ENCODE assay signal across 8 mouse cellular contexts in genomic region chr6:89235416-89236075, GRCm38 (mm10).
DNase-seq lines count a peak whose midpoint lies in the region; ATAC-seq and TF ChIP-seq lines count a peak whose summit lies in the region.

No protein-coding gene starts in this region.

- H3K27me3 ChIP-seq in forebrain, postnatal 0 days (ENCODE audit: insufficient read depth, low read length), result no peaks in the 10 kb centered on the region
- peaks cover 50% of the 10 kb centered on the region for H3K27me3 ChIP-seq in limb, embryonic 13.5 days
- peaks cover 30% of the 10 kb centered on the region; the same call in 1 of the 2 replicates for H3K27me3 ChIP-seq in liver, embryonic 12.5 days (replicated peaks)

- H3K9me3 ChIP-seq in forebrain, postnatal 0 days (ENCODE audit: low read length), result no peaks in the 10 kb centered on the region
- H3K9me3 ChIP-seq in limb, embryonic 13.5 days, result no peaks in the 10 kb centered on the region
- no peaks in the 10 kb centered on the region for H3K9me3 ChIP-seq in liver, embryonic 12.5 days (replicated peaks)

- H3K36me3 ChIP-seq in forebrain, postnatal 0 days (ENCODE audit: insufficient read depth), result no peaks in the 10 kb centered on the region
- H3K36me3 ChIP-seq in limb, embryonic 13.5 days, result no peaks in the 10 kb centered on the region
- H3K36me3 ChIP-seq in liver, embryonic 12.5 days, result no peaks in the 10 kb centered on the region

- peak overlapping the region; percentile 41 for H3K9ac ChIP-seq in forebrain, postnatal 0 days
- peak overlapping the region; percentile 25; the same call in 1 of the 2 replicates for H3K9ac ChIP-seq in limb, embryonic 13.5 days
- H3K9ac ChIP-seq in liver, embryonic 12.5 days, result no peak overlapping the region

- WGBS in forebrain, postnatal 0 days, result 12% methylated on average over 27 of the region's 27 CpGs
- WGBS in limb, embryonic 13.5 days, result 8% methylated on average over 27 of the region's 27 CpGs
- WGBS in liver, embryonic 12.5 days (ENCODE audit: insufficient replicate concordance), result 34% methylated on average over 27 of the region's 27 CpGs

- H3K27ac ChIP-seq in forebrain, postnatal 0 days (ENCODE audit: low read depth, low read length), result no peak overlapping the region
- H3K27ac ChIP-seq in limb, embryonic 13.5 days, result no peak overlapping the region
- H3K27ac ChIP-seq in liver, embryonic 12.5 days, result no peak overlapping the region

- no peak for TF ChIP-seq CTCF in forebrain, postnatal 0 days (IDR thresholded peaks at IDR 0.05; ENCODE audit: low read depth)

- ATAC-seq in forebrain, postnatal 0 days, result peak; percentile 55; the same call in 1 of the 2 replicates
- no peak for ATAC-seq in limb, embryonic 13.5 days (ENCODE audit: low FRiP score, low read depth)
- ATAC-seq in liver, embryonic 12.5 days, result no peak

- no peak overlapping the region for H3K4me3 ChIP-seq in forebrain, postnatal 0 days (ENCODE audit: low read depth, low read length)
- H3K4me3 ChIP-seq in limb, embryonic 13.5 days, result peak overlapping the region; percentile 24
- no peak overlapping the region for H3K4me3 ChIP-seq in liver, embryonic 12.5 days

- peak overlapping the region; percentile 50 for H3K4me2 ChIP-seq in forebrain, postnatal 0 days (ENCODE audit: low read depth)
- H3K4me2 ChIP-seq in limb, embryonic 13.5 days (replicated peaks), result peak overlapping the region; percentile 53
- H3K4me2 ChIP-seq in liver, embryonic 12.5 days, result no peak overlapping the region

- DNase-seq in frontal cortex, postnatal 36 days (ENCODE audit: low spot score in 2 of 2), result peak; percentile 39 to 42
- no peak for DNase-seq in frontal cortex, postnatal 14 days (ENCODE audit: low spot score in 2 of 2)
- peak; percentile 51 for DNase-seq in right cerebral cortex, adult 18-20 months
- no peak for DNase-seq in right cerebral cortex, postnatal 4 days
- DNase-seq in forebrain, postnatal 0 days, result peak; percentile 61
- no peak for DNase-seq in spleen, postnatal 36 days (ENCODE audit: low spot score in 2 of 2)

- H3K4me1 ChIP-seq in forebrain, postnatal 0 days (ENCODE audit: insufficient read depth), result peaks cover 40% of the 10 kb centered on the region
- H3K4me1 ChIP-seq in limb, embryonic 13.5 days, result peaks cover 17% of the 10 kb centered on the region
- no peaks in the 10 kb centered on the region for H3K4me1 ChIP-seq in liver, embryonic 12.5 days

Comparison
In these comparisons a context has a peak if more than half of its experiments do, and no peak if none do; other contexts are left out.
1. DNase-seq: peak in frontal cortex, postnatal 36 days (2 of 2), right cerebral cortex, adult 18-20 months (single experiment) and forebrain, postnatal 0 days (single experiment); none in frontal cortex, postnatal 14 days (0 of 2), right cerebral cortex, postnatal 4 days (single experiment) and spleen, postnatal 36 days (0 of 2).